Mouse (Mus musculus) ES-E14 (cell line): Measurements from ENCODE around the gene Sdhaf1.

Source experiments
- CHD2 ChIP-seq: IDR thresholded peaks from 2 replicates; pipeline ENCODE4 v1.6.1; 2014; ENCODE audit warnings: mild to moderate bottlenecking, low read depth, low read length, inconsistent platforms
- MAFK ChIP-seq: IDR thresholded peaks from 2 replicates; pipeline ENCODE4 v1.6.1; 2014; ENCODE audit warnings: mild to moderate bottlenecking, low read depth, low read length, inconsistent platforms; ENCODE audit not compliant: insufficient read depth
- ZC3H11A ChIP-seq: IDR thresholded peaks from 2 replicates; pipeline ENCODE4 v1.6.1; 2012; ENCODE audit warnings: low read depth, mild to moderate bottlenecking, inconsistent platforms, low read length, borderline replicate concordance
- ZNF384 ChIP-seq: IDR thresholded peaks from 2 replicates; pipeline ENCODE4 v1.6.1; 2012; ENCODE audit warnings: low read depth, low read length, inconsistent platforms

DNA sequence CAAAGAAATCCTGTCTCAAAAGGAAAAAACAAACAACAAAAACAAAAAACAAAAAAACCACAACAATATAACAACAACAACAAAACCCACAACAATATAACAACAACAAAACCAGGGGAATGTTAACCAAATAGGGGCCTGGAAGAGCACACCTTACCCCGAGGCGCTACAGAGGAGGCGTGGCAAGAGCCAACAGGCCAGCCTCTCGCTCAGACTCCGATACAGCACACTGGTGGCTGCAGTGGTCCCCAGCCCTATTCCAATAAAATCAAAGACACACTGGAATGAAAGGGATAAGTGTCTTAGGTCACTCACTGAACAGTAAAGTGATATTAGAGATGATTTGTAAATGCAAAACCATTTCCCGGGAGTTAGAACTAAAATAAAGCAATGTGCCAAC is 44.2 kb downstream of the Sdhaf1 start:
- no peak for TF ChIP-seq ZNF384
- TF ChIP-seq MAFK: no peak
- TF ChIP-seq CHD2: no peak
- no peak for TF ChIP-seq ZC3H11A
